Mouse (Mus musculus) adrenal gland, postnatal 36 days (tissue): ENCODE results near the gene A430089I19Rik. TPM values are rescaled to one million over a fixed set of nuclear protein-coding genes. Genes with fewer than 3 reads are reported as not detected.
"Not testable (repeated sequence)": the region's sequence is repeated elsewhere in the genome, so short reads cannot be mapped to it uniquely, and the experiment has no call there.

Experiments
- DNase-seq, 2 experiments: peaks; one replicate each; pipeline ENCODE4 v3.0.0; 2021; ENCODE audit warnings: mixed read lengths in 1 of 2
- long read RNA-seq, 2 experiments: library from polyadenylated mRNA; stranded (forward); transcript quantifications; one replicate each; pipeline ENCODE4 v2.0.0; 2021; ENCODE audit warnings: borderline sequencing depth in 2 of 2
- total RNA-seq, 2 experiments: library from RNA; stranded (reverse); gene quantifications; 2 replicates each; pipeline ENCODE4 v1.2.3; 2021

Gene A430089I19Rik
- total RNA-seq: not detected
- long read RNA-seq, experiment 1: 0 reads
- long read RNA-seq, experiment 2: 0 reads

GRCm38 (mm10) chr5:94306696-94307095 is at the start of gene A430089I19Rik:
A430089I19Rik (minus strand) TSS chr5:94306796.
- not testable (repeated sequence) for DNase-seq

DNA sequence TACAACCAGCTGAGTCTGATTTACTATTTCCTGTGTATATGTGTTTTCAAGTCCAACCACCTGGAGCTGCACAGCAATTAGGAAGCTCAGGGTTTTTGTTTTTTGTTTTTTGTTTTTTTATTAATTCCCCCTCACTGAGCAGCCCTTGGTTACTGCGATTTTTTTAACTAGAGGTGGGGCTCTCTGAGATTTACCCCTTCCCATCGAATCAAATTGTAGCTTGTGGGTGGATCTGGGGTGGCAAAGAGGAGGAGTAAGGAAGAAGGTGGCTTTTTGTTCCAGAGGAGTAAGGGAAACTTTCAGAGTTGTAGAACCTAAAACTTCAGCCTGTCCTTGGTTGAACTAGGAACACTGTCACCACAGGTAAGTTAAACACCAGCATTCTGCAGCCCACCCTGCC is 32.9 kb upstream of the A430089I19Rik start, which contains the start of gene AA792892:
TSS of gene AA792892 (plus strand) at position 301 of the 400 bp plus-strand sequence.
- DNase-seq: not testable (repeated sequence)

- DNase-seq: not testable (repeated sequence)
Observed at GRCm38 (mm10) chr5:94314135-94314534, 7.5 kb upstream of the A430089I19Rik start, which contains the start of gene Gm6502. Gm6502 (plus strand) TSS chr5:94314435.

Other genes with a start within 250 kb of the A430089I19Rik start
- not detected for gene BC061212, start 236.3 kb downstream of the A430089I19Rik start, total RNA-seq
- not detected for gene Gm6351, start 230.4 kb downstream of the A430089I19Rik start, total RNA-seq
- not detected for gene Gm3106, start 88.8 kb downstream of the A430089I19Rik start, total RNA-seq
- gene Gm6502, start 7.6 kb upstream of the A430089I19Rik start, total RNA-seq: not detected
- gene AA792892, start 33.0 kb upstream of the A430089I19Rik start, total RNA-seq: not detected
- gene Gm7682, start 139.0 kb upstream of the A430089I19Rik start, total RNA-seq: not detected
- gene Gm3139, start 219.5 kb upstream of the A430089I19Rik start, total RNA-seq: not detected